Mouse (Mus musculus) heart, postnatal 0 days (tissue): Measurements from ENCODE around the gene Erbb4. TPM values are rescaled to one million over a fixed set of nuclear protein-coding genes. Genes with fewer than 3 reads are reported as not detected.
"Not testable (repeated sequence)": the region's sequence is repeated elsewhere in the genome, so short reads cannot be mapped to it uniquely, and the experiment has no call there.

Source experiments
- ATAC-seq: fragments of 200-750 bp; cut with Nextera tagmentation; 2 replicates; pipeline ENCODE4 v1.8.0; 2017; ENCODE audit warnings: low read depth, moderate number of reproducible peaks, moderate library complexity; ENCODE audit not compliant: insufficient read depth
- DNase-seq: peaks from one replicate; pipeline ENCODE4 v3.0.0-alpha.2; 2016; ENCODE audit warnings: low spot score
- H3K27ac ChIP-seq: fragments of 300-500 bp; sonication (generic); 2 replicates; pipeline ENCODE4 v1.5.1; 2014; ENCODE audit warnings: low read depth, mild to moderate bottlenecking
- H3K27me3 ChIP-seq: fragments of 300-500 bp; sonication (generic); 2 replicates; pipeline ENCODE4 v1.6.1; 2014; ENCODE audit warnings: low read length, mixed read lengths; ENCODE audit not compliant: control insufficient read depth, insufficient read depth
- H3K36me3 ChIP-seq: fragments of 300-500 bp; sonication (generic); replicated peaks from 2 replicates; pipeline ENCODE4 v1.6.1; 2014; ENCODE audit warnings: low read length, mixed read lengths; ENCODE audit not compliant: control insufficient read depth, insufficient read depth
- H3K4me1 ChIP-seq: fragments of 300-500 bp; sonication (generic); 2 replicates; pipeline ENCODE4 v1.6.1; 2014; ENCODE audit warnings: antibody characterized with exemption; ENCODE audit not compliant: control insufficient read depth, insufficient read depth
- H3K4me2 ChIP-seq: fragments of 300-500 bp; sonication (generic); 2 replicates; pipeline ENCODE4 v1.6.1; 2014; ENCODE audit warnings: low read depth, mild to moderate bottlenecking, low read length, moderate library complexity
- H3K4me3 ChIP-seq: fragments of 300-500 bp; sonication (generic); 2 replicates; pipeline ENCODE4 v1.5.1; 2014; ENCODE audit warnings: low read depth, low read length
- H3K9ac ChIP-seq: fragments of 300-500 bp; sonication (generic); replicated peaks from 2 replicates; pipeline ENCODE4 v1.6.1; 2014; ENCODE audit warnings: low read depth, low read length, mixed read lengths
- H3K9me3 ChIP-seq: fragments of 300-500 bp; sonication (generic); replicated peaks from 2 replicates; pipeline ENCODE4 v1.6.1; 2016; ENCODE audit warnings: low read length; ENCODE audit not compliant: control insufficient read depth
- CTCF ChIP-seq: IDR thresholded peaks from 2 replicates; pipeline ENCODE4 v1.5.1; 2016; ENCODE audit warnings: antibody characterized with exemption, control low read depth, low read depth
- EP300 ChIP-seq: IDR thresholded peaks from 2 replicates; pipeline ENCODE4 v1.6.1; 2016; ENCODE audit warnings: antibody characterized with exemption, low read depth
- WGBS: fragments of 180-500 bp; shearing (Covaris S2); extraction: QIAGEN DNeasy Blood & Tissue Kit; methylation state at CpG from one replicate; pipeline ENCODE4 v1.1.7; 2014; 5-methylcytosine and 5-hydroxymethylcytosine counted together
- polyA plus RNA-seq: library from polyadenylated mRNA; unstranded; fragments of >200 nt; fragmentation: Nextera tagmentation; extraction: Ambion mirVana; gene quantifications from 2 replicates; pipeline ENCODE4 v1.2.1, GENCODE M21; 2015
- total RNA-seq: library from RNA; depleted of rRNA; stranded (reverse); fragments of >200 nt; gene quantifications from 2 replicates; pipeline ENCODE4 v1.2.3, GENCODE M21; 2014; ENCODE audit warnings: low replicate concordance

Erbb4 gene
- total and polyA plus RNA-seq, 2 experiments from 2014 or later = 3.8 to 20.0 TPM

- no peaks in the 10 kb centered on the region for H3K9me3 ChIP-seq
- no peak overlapping the region for H3K9ac ChIP-seq
- H3K36me3 ChIP-seq = no peaks in the 10 kb centered on the region
- no peak for TF ChIP-seq CTCF
- 78% methylated on average over 2 of the region's 2 CpGs for WGBS
- DNase-seq (no peak), ATAC-seq (no peak)
- H3K27me3 ChIP-seq = no peaks in the 10 kb centered on the region
- H3K4me1 ChIP-seq = no peaks in the 10 kb centered on the region
- H3K27ac ChIP-seq = no peak overlapping the region
- no peak overlapping the region for H3K4me2 ChIP-seq
- H3K4me3 ChIP-seq = no peak overlapping the region
Measured at GRCm38 (mm10) chr1:68806711-68807110, 301.1 kb downstream of the Erbb4 start.

DNA sequence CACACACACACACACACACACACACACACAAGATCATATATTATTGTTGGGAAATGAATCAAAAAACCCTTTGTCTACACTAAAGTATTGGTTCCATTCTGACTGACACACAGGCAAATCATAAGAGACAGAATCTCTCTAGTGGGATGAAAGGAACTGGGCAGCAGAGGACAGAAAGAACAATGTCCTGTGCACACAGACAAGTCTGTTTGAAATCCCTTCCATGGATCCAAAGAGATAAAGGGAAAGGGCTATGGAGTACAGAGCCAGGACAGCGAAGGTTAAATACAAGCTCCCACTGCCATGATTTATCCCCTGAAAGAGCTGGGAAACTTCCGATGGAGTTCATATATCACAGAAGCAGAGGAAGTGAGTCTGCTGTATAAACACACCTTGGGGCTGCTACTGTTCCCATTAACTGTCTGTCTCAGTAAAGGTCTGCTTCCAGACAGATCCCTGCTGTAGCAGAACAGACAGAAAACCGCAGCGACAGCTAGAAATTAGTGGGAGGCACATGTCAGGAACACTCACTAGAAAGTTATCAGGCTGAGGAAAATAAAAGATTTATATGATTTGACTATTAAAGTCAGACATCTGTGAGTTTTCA, 320.3 kb downstream of the Erbb4 start:
- Histone ChIP-seq H3K4me2 (peak overlapping the region; percentile 33), H3K4me3 (no peak overlapping the region), H3K9ac (no peak overlapping the region), H3K27me3 (no peaks in the 10 kb centered on the region), H3K36me3 (no peaks in the 10 kb centered on the region), H3K4me1 (0 out of 2 replicates have a peak, but pooled peaks cover 6% of the 10 kb centered on the region), H3K9me3 (no peaks in the 10 kb centered on the region), H3K27ac (peak overlapping the region; percentile 15; the same call in 1 of the 2 replicates)
- TF ChIP-seq CTCF = no peak
- no peak for TF ChIP-seq EP300
- no peak for ATAC-seq
- 22% methylated on average over 4 of the region's 4 CpGs for WGBS
- DNase-seq = no peak

DNA sequence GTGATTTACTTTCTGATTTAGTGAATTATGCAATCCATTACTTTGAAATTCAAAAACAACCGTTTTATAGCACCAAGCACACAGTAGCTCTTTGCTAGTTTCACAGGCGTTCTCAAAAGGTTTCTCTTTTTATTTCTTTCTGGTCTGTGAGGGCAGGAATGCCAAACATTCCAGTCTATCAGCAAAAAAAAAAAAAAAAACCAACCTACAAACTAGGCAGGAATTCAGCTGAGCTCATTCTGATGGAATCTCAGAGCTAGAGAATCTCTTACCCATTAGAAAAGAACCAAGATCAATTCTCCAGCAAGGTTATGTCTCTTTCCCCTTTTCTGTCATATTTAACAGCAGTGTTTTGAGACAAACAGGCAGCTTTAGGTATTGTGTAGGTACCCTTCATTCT, 327.2 kb downstream of the Erbb4 start:
- peak; percentile 14; the same call in 1 of the 2 replicates for ATAC-seq

GRCm38 (mm10) chr1:68780032-68780431, 327.8 kb downstream of the Erbb4 start:
- Histone ChIP-seq H3K9me3 (no peaks in the 10 kb centered on the region), H3K4me3 (no peak overlapping the region), H3K9ac (no peak overlapping the region), H3K36me3 (no peaks in the 10 kb centered on the region), H3K27me3 (no peaks in the 10 kb centered on the region), H3K4me2 (peak overlapping the region; percentile 44), H3K4me1 (peaks cover 6% of the 10 kb centered on the region; the same call in 1 of the 2 replicates), H3K27ac (peak overlapping the region; percentile 77)
- no peak for TF ChIP-seq EP300
- no peak for TF ChIP-seq CTCF
- DNase-seq (peak; percentile 27), ATAC-seq (peak; percentile 84)
- 43% methylated on average over 1 of the region's 1 CpGs for WGBS

More for the DNA sequence above, 327.2 kb downstream of the Erbb4 start:
- Histone ChIP-seq H3K9ac (no peak overlapping the region), H3K9me3 (no peaks in the 10 kb centered on the region), H3K27ac (peak overlapping the region; percentile 77), H3K4me3 (peak overlapping the region; percentile 7; the same call in 1 of the 2 replicates), H3K4me1 (peaks cover 6% of the 10 kb centered on the region; the same call in 1 of the 2 replicates), H3K4me2 (peak overlapping the region; percentile 44), H3K36me3 (no peaks in the 10 kb centered on the region), H3K27me3 (no peaks in the 10 kb centered on the region)
- WGBS = 10% methylated on average over 2 of the region's 2 CpGs
- no peak for TF ChIP-seq CTCF
- no peak for TF ChIP-seq EP300
- no peak for DNase-seq

DNA sequence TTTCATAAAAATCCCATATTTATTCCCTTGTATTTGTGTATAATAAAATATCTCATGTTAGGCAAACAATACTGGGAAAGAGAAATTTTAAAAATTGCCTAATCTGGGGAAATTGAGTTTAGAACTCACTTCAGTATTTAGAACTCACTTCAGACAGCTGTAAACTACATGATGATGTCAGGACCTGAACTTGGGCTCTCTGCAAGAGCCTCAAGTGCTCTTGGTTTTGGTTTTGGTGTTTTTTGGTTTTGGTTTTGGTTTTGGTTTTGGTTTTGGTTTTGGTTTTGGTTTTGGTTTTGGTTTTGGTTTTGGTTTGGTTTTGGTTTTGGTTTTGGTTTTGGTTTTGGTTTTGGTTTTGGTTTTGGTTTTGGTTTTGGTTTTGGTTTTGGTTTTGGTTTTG, 341.8 kb downstream of the Erbb4 start:
- H3K9me3 ChIP-seq, ATAC-seq, H3K4me1 ChIP-seq, H3K27ac ChIP-seq, H3K4me2 ChIP-seq, DNase-seq, H3K27me3 ChIP-seq, H3K36me3 ChIP-seq, H3K9ac ChIP-seq, H3K4me3 ChIP-seq: not testable (repeated sequence)

GRCm38 (mm10) chr1:68762456-68762855, 345.4 kb downstream of the Erbb4 start:
- H3K4me1 ChIP-seq = no peaks in the 10 kb centered on the region
- H3K9ac ChIP-seq = no peak overlapping the region
- H3K27me3 ChIP-seq = no peaks in the 10 kb centered on the region
- H3K36me3 ChIP-seq = no peaks in the 10 kb centered on the region
- ATAC-seq (no peak), DNase-seq (no peak)
- H3K4me3 ChIP-seq = no peak overlapping the region
- H3K4me2 ChIP-seq = no peak overlapping the region
- 87% methylated on average over 5 of the region's 5 CpGs for WGBS
- no peaks in the 10 kb centered on the region for H3K9me3 ChIP-seq
- no peak overlapping the region for H3K27ac ChIP-seq
- TF ChIP-seq CTCF = no peak
- TF ChIP-seq EP300 = no peak
